Mouse (Mus musculus): ENCODE results near the gene Mogat2. TPM values are rescaled to one million over a fixed set of nuclear protein-coding genes. Genes with fewer than 3 reads are reported as not detected.

Gene Mogat2
- total RNA-seq, 2 experiments from 2014 or later, result not detected

Other genes with a start within 250 kb of the Mogat2 start
- 10 to 100 TPM in 1 of 2 experiments, 1 to 10 TPM in 1; 9.1 to 10.8 TPM for gene Uvrag, start 97.5 kb downstream of the Mogat2 start, total RNA-seq (2021)
- 10 to 100 TPM; 34.1 to 57.3 TPM for gene Dgat2, start 55.9 kb downstream of the Mogat2 start, total RNA-seq (2021)
- gene Map6, start 28.8 kb upstream of the Mogat2 start, total RNA-seq (2021), result 1 to 10 TPM; 3.1 to 3.4 TPM
- gene Serpinh1, start 114.6 kb upstream of the Mogat2 start, total RNA-seq (2021), result 100 to 1,000 TPM; 123 to 166 TPM
- 1 to 10 TPM; 2.6 to 3.0 TPM for gene Gdpd5, start 142.8 kb upstream of the Mogat2 start, total RNA-seq (2021)
- not detected for gene Klhl35, start 227.4 kb upstream of the Mogat2 start, total RNA-seq (2021)
- gene Rps3, start 245.1 kb upstream of the Mogat2 start, total RNA-seq (2021), result 100 to 1,000 TPM; 239 to 240 TPM

Measured in gastrocnemius, postnatal 25 days (tissue).